Mouse (Mus musculus) myocyte (in vitro differentiated cells): Measurements from ENCODE around the gene Fbxl18.

Source experiments
- E2F4 ChIP-seq: IDR thresholded peaks from one replicate; pipeline ENCODE4 v1.6.1; 2011; ENCODE audit warnings: mild to moderate bottlenecking, control low read depth, moderate library complexity; ENCODE audit not compliant: insufficient read depth
- MAX ChIP-seq: IDR thresholded peaks from one replicate; pipeline ENCODE4 v1.6.1; 2011; ENCODE audit warnings: low read depth, mild to moderate bottlenecking, control low read depth
- USF1 ChIP-seq: IDR thresholded peaks from one replicate; pipeline ENCODE4 v1.6.1; 2011; ENCODE audit warnings: low read depth, mild to moderate bottlenecking, control low read depth, moderate library complexity

DNA sequence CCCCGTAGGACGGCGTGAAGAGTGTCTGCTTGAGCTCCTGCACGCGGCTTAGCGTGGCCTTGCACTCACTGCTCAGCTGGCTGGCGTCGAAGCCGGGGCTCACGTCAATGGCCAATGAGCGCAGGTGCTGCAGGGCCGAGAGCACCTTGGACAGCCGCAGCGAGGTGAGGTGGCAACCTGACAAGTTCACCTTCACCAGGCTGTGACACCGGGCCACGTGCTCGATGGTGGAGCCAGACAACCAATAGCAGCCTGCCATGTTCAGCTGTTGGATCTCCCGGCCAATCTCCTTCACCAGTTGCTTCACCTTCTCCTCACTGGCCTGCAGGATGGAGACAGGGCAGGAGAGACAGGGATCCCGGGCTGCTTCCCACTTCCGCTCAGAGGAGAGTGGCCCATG, 8.5 kb downstream of the Fbxl18 start:
- TF ChIP-seq E2F4, result no peak
- TF ChIP-seq USF1, result no peak
- no peak for TF ChIP-seq MAX
